Mouse (Mus musculus) inflammation-experienced regulatory T-cells, adult 6 months (primary cell): ENCODE results near the gene Lrp10. TPM values are rescaled to one million over a fixed set of nuclear protein-coding genes. Genes with fewer than 3 reads are reported as not detected.

ENCODE experiments used
- ATAC-seq: one replicate; pipeline ENCODE4 v1.8.0; 2017
- polyA plus RNA-seq, 3 experiments: library from polyadenylated mRNA; unstranded; fragments of 100-300 nt; shearing (Covaris generic); gene quantifications; one replicate each; pipeline ENCODE4 v1.2.1; 2017

The Lrp10 gene
- 10 to 100 TPM; 52.5 to 66.4 (median 63.3) TPM for polyA plus RNA-seq

DNA sequence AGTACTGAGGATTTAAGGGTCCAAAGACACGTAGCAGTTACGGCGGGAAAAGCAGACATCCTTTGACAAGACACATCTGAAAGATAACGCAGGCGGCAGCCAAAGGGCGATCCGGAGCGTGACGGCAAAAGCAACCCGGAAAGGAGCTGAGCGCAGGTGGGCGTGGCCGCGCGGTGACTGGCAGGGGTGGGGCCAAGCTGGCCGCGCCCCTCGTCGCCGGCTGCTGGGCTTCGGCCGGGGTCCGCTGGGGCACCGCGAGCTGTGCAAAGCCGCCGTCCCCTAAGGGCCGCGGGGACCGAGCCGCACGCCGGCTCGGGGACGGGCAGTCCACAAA, at the start of gene Lrp10:
TSS of gene Lrp10 (plus strand) at position 179 of the 334 bp plus-strand sequence.
- ATAC-seq: peak; percentile 73

DNA sequence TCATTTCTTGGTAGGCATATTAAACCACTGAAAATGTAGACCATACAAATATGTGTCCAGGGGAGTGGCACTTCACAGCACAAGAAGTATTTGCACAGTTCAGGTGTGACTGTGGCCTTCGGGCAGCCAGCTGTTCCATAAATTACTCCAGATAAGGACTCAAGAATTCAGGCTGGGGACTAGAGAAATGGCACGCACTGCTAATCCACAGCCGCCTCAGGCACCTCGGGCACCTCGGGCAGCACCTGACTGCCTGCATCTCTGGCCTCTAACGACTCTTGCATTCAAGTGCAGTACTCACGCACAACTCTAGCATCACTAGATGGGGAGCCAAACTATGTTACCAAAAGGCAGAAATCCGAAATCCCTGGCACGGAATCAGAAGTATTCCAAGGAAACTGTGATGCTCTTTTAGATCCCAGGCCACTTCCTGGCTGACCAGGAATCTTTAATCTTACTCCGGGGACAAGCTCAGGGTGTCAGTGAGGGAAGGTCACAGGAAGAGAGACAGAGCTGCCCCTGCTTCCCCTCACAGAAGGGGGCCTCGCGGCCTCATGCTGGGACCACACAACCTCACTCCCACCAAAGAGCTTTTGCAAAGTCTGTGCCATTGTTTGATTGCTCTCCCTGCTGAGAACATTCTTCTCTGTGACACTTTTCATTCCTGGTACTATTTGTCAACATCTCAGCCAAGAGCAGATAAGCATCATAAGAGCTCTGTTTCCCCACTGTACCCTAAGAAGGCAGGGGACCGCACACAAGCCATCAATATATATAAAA, 48.5 kb upstream of the Lrp10 start:
- ATAC-seq: no peak

DNA sequence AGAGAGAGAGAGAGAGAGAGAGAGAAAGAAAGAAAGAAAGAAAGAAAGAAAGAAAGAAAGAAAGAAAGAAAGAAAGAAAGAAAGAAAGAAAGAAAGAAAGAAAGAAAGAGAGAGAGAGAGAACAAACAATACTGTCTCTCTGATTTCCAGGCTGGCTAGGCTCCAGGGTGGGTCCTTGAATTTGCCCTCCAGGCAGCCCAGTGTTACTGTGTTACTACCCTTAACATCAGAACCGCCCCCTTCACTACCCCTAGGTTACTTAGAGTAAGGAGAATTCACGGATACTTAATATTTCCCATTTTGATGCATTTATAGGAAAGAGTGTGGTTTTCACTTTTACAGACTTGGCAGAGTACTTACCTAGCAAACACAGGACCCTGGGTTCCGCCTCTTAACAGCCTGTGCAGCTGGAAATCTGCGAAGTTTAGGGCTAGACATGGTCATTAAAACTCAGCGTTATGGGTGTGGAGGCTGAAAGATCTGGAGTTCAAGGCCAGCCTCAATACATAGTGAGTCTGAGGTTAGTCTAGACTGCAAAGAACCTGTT, 47.6 kb upstream of the Lrp10 start:
- ATAC-seq: no peak

DNA sequence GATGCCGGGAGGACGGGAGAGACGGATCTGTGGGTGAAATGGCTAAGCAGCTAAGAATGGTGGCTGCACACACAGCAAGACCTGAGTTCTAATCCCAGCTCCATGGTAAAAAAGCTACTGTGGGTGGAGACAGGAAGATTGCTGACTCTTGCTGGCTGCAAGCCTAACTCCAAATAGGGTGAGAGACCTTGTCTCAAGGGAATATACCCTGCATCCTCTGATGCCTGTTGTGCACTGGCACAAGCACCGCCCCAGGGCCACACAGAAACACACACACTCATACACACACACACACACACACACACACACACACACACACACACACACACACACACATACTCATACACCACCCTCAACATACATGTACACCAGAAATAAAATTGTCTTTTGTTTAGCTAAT, 47.1 kb upstream of the Lrp10 start:
- no peak for ATAC-seq

DNA sequence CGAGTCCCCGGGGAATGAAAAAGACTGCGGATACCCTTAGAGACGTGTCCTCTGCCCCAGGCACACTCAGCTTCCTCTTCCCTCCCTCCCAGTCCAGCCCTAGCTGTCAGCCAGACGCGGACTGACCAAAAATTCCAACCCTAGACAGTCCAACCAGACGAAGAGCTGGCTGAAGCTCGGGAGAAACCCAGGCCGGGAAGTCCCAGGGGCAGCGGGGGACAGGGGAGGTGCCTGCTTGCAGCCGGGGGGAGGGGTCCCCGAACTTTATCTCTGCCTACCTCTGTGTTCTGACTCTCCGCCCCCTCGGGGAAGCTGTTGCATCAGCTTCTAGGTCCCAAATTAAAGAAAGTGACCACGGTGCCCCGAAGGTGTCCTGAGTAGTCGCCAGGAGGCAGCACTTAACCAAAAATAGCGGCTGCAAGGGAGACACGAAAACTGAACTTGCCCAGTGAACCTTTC, 46.3 kb upstream of the Lrp10 start, which contains the start of gene Slc7a7:
TSS of gene Slc7a7 (minus strand) at position 158 of the 459 bp plus-strand sequence.
- no peak for ATAC-seq

DNA sequence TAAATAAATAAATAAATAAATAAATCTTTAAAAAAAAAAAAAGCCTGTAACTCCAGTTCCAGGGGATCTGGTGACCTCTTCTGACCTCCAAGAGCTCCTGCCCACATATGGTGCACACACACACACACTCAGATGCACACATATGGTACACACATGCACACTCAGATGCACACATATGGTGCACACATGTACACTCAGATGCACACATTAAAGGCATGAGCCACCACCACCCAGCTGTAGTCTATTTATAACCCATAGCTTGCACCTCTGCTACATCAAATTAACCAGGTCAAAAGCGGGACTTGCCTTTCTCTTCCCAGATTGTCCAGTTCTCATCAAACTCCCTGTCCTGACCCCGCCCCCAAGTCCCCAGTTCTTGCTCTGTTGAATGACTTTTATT, 42.9 kb upstream of the Lrp10 start:
- no peak for ATAC-seq

DNA sequence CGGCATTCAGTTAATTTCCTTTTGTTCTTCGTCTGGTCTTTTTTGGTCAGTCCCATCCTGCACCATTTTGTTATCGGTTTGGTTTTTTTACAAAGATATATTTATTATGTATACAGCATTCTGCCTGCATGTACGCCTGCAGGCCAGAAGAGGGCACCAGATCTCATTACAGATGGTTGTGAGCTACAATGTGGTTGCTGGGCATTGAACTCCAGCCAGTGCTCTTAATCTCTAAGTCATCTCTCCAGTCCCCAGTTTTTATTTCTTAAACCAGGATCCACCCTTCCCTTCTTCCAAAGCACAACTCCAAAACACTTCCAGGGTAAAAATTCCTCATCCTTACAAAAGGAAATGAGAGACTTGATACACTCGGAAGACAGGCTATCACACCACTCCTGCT, 40.5 kb upstream of the Lrp10 start:
- ATAC-seq: no peak

DNA sequence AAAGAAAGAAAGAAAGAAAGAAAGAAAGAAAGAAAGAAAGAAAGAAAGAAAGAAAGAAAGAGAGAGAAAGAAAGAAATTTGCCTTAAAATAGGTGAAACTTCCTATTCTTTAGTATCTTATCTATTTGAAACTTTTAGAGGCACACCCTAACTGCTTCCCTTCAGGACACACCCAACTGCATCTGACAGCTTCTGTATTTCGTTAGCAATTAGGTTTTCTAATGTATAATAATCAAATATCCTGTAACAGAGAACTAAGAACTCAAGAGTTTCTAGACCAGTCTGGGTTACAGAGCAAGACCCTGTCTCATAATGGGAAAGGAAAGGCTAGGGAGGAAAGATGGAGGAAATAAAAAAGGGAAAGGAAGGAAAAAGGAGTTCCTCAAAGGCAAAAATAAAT, 39.3 kb upstream of the Lrp10 start:
- no peak for ATAC-seq

DNA sequence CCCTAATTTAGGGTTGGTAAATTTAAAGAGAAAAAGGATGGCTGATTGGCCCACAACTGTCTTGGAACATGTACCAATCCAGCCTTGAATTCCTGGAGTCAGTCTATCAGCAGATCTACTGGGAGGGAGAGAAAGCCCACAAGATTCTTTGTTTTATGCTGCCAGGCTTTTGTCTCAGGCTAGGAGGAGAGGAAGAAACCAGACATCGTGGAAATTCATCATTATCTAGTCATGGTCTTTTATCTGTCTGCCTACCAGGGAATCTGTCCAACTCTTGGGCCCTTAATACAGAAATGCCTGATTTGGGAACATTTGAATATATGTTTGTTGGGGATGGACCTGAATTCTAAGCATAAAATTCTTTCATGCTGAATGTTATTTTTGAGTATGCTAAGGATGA, 38.4 kb upstream of the Lrp10 start:
- no peak for ATAC-seq

DNA sequence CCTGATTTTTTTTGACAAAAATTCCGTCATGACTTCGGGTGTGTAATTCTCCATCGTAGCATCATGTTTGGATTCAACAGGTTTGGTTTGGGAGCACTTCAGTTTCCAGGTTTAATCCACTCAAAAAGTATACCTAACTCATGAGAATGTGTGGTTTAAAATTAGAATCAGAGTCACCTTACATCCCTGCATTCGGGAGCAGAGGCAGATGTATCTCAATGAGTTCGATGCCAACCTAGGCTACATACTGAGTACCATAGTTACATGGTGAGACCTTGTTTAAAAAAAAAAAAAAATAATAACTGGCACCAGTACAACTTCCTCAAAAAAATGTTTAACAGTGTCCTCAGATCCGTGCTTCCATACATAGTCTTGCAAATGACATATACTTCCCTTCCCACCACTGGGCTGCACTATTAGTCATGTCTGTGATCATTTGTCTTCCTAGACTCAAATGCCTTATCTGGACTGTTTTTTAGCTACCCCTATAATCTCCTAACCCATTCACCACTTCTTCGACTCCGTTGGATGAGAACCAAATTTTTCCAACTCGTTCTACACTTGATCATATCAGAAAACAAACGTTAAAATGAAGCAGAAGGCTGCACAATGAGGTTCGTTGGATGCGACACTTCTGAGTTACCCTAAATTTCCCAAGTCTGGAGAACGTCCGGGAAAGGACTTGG, 37.8 kb upstream of the Lrp10 start:
- ATAC-seq: no peak

DNA sequence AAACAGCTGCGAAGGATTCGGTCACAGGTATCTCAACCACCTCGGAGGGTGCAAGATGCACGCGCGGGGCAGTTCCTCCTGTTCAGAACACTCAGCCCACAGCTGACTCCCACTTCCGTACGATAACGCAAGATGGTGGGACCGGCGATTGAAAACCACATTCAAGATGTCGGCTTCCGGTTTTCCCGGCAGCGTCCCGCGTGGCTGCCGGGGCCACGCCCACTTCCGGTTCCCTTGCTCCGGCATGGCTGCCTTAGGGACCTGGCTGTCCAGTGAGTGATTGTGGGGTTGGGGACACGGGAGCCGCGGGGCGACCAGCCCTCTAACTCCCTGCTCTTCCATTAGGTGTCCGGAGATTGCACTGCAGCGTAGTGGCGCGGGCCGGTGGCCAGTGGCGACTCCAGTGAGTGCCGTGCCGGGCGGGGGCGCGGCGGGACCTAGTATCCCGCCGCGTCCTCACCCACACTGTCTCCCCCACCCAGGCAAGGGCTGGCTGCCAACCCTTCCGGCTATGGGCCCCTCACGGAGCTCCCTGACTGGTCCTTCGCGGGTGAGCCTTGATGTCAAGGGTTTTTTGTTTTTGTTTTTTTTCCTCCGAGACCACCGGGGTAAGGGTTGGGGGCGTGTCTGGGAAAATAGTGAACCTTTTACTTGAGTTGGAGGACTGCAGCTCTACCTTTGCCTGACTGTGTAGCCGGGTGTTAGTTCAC, 37.1 kb upstream of the Lrp10 start, which contains the start of gene Mrpl52:
TSS of gene Mrpl52 (plus strand) at position 221 of the 710 bp plus-strand sequence.
- peak; percentile 83 for ATAC-seq

DNA sequence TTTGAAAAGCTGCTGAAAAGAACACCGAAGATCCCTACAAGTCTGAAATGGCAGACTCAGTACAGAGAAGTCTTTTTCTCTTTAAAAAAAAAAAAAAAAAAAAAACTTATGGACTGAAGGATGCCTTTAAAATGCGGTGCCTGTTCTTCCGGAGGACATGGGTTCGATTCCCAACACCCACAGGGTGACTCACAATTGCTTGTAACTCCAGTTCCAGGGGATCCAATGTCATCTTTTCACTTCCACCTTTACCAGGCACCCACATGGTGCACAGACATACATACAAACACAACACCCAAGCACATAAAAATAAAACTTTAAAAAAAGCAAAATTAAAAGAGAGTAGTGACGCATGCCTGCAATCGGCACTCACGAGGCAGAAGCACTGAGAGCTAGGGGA, 36.2 kb upstream of the Lrp10 start:
- no peak for ATAC-seq

DNA sequence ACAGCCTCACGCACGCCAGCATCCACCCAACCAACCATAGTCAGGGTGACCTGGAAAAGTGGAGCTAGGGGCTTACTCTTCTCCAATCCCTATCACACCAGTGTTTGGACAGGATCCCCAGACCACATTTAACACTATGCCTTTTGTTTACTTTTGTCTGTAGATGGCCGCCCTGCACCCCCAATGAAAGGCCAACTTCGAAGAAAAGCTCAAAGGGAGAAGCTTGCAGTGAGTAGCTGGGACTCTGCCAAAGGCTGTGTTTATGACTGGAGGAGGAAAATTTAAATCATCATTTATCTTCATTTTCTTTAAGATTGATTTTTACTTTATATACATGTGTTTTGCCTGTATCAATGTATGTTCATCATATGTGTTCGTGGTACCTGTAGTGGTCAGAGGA, 35.5 kb upstream of the Lrp10 start:
- ATAC-seq: no peak

DNA sequence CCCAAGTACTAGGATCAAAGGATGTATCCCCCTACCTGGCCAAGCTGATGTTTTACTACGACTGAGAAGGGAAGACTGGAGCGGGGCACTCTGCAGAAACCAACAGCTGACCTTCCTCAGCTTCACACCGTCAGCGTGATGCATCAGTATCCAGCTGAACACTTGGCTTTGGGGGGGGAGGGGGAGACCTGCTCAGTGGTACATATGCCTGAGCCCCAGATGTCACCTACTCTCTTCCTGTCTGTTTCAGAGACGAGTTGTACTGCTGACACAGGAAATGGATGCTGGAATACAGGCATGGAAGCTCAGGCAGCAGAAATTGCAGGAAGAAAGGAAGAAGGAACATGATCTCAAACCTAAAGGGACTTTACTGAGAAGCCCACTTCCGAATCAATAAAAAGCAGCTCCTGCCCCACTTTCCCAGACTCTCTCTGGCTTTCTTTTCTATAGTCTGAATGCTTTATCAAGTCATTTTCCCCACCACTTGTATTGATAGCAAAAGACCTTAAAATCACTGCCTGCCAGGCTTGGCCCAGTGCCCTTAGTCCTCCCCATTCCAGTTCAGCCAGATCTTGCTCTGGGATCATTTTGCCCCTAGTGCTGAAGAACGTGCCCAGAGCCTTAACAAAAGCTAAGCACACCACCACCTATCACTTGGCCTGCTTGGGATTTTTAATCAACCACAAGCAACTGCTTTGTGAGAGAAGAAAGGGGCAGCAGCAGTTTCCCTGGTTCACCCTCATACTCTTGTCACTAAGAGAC, 34.4 kb upstream of the Lrp10 start:
- no peak for ATAC-seq

DNA sequence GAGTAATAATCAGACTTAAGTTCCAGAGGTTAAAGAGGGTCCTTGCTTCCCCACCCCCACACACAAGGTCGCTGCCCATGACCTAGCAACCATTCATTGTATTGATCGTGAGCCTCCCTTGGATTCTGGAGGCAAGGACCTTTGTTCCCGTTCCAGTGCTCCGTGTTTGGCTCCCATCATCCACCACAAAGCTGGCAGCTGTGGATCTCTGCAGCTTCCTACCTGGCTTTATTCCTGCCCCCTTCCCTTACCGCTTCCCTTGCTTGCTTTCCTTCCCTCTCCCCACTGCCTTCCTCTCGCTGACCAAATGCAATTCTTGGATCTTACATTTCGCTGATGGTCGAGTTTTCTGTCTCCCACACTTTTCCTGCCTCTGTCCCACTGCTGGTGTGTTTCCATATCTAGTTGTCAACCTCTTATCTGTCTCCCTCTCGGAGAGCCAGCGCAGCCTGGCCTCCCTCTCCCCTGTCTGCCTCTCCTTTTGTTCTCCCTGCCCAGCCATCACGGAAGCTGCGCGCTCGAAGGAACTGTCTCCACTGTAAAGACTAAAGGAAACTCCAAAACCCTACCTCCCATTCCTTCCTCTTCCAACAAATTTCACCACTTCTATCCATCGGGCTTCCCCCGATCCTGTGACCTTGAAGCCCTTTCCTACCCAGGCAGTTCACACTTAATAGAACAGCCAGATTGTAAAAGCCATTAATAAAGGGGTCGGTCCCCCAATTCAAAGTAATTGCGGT, 33.4 kb upstream of the Lrp10 start:
- ATAC-seq: no peak

DNA sequence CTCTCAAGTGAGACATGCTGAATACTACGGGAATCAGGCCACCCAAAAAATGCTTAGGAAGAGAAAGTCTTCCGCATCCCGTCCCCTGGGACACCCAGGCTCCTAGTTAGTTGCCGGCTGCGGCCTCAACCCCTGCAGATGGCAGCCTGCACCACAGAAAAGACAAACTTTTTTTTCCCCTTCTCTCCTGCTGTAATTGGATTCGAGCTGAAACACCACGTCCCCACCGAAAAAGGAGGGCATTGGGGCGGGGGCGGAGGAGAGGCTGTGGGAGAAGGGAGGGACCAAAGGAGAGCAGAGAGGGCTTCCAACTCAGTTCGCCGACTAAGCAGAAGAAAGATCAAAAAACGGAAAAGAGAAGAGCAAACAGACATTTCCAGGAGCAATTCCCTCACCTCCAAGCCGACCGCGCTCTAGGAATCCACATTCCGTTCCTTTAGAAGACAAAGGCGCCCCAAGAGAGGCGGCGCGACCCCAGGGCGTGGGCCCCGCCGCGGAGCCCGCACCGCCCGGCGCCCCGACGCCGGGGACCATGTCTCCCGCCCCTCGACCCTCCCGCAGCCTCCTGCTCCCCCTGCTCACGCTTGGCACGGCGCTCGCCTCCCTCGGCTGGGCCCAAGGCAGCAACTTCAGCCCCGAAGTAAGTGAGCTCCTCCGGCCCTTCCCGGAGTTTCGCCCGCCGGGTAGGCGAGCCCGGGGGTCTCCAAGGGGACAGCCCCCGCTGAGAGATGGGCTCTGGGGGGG, 32.4 kb upstream of the Lrp10 start, which contains the start of gene Mmp14:
TSS of gene Mmp14 (plus strand) at position 279 of the 744 bp plus-strand sequence.
- no peak for ATAC-seq

DNA sequence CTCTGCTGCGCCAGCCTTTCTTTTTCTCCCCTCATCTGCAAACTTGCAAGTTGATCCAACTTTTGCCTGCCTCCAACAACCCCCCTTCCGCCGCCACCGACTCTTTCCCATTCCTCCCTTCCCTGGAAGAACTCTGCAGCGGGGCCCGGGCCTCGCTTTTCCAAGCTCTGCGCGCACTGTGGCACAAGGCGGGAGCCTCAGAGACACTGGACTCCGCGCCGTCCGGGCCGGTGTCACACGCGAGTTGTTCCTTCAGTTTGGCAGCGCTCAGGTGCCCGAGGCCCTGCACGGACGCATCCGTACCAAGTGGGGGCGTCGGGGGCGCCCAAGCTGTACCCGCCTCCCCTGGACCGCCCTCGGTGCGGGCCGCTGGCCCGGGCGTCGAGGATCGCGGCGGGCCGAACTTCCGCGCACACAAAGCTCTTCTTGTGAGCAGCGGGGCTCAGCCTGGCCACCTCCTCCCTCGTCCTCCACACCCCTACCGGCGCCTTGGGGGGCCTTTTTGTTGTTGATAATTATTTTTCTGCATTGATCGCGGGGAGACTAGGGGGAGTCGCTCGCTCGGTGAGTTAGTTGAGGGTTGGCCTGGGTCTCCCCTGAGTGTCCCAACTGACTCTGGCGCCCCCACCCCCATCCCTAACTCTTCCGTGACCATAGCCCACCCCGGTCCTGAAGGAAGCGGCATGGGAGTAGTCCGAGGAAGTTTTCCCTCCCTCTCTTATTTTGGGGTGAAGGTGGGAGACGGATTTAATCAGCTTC, 31.7 kb upstream of the Lrp10 start:
- ATAC-seq: no peak

DNA sequence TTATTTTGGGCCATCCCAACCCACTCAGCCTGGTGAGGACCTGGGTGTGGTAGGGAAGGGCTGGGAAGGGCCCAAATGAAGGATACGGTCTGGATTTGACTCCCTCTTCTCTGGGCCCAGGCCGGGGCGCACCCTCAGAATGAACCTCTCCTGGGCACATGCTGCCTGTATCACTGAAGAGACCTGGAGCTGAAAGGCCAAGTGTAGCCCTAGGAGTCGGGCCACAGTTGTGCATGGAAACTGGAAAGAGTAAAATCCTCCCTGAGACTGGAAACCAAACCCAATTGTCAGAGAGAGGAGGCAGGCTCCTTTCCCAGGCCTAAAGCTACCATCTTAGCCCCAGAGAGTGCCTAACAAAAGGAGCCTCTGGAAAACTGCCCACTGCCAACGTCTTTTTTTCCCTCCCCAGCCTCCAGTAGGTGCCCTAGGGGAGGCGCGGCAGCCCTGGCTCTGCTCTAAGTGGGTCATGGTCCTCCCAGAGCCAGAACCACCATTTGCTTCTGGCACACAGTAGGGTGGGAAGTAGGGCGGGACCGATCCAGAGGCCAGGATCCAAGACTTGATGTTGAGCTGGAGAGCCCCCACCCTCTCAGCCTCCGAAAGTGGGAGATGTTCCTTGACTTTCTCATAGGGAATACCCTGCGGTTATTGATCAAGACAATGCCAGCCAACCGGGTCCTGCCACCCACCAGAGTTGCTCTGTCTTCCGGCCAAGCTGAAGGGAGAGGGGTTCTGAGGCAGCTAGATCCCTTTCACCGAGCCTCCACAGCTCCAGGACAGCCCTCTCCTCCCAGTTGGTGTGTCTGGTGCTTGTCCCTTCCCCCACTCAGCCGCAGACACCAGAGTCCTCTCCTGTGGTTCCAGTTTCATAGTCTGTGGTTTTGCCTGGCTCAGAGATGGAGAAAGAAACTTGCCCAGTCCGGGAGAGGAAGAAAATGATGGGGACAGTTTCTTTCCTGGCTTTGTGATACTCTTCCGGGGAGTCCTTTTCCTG, 30.8 kb upstream of the Lrp10 start:
- no peak for ATAC-seq
